Mouse (Mus musculus): ENCODE measurements at regions not wholly inside any gene's neighbourhood (a gene's known extent, or its start where the extent isn't known, plus 50 kb on each side); places are given as distances from the start of the nearest gene placed in this dataset.

DNA sequence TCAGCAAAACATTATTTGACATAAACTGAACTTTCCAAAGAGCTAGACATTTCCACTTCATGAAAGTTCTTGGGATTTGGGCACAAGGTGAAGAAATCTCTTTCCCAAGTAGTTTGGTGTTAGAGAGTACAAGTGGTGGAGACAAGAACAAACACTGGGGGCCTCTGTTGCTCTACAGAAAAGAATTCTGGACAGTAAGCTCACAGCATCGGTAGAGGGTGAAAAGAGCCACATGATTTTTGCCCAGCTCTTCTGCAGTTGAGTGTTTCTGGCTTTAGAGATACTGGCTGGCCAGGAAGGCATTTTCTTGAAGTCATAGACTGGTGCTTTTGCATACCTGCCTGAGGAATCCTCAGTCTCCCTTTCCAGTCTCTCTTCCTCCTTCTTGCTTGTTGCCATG lies 127.8 kb downstream of the Stk31 start:
- Histone ChIP-seq H3K9me3 (replicated peaks; ENCODE audit: insufficient read depth, low read length) (no peaks in the 10 kb centered on the region), H3K4me1 (ENCODE audit: control insufficient read depth in 1 of 2, insufficient read depth in 2 of 2, low read length in 2 of 2) (no peaks in the 10 kb centered on the region), H3K79me2 (ENCODE audit: control insufficient read depth, insufficient read depth, low read length, poor library complexity) (no peaks in the 10 kb centered on the region), H3K4me3 (ENCODE audit: control insufficient read depth in 1 of 2, insufficient read depth in 1 of 2, low read depth in 2 of 2, low read length in 2 of 2) (no peak overlapping the region), H3K27me3 (ENCODE audit: control insufficient read depth in 1 of 2, insufficient read depth in 2 of 2, low read length in 2 of 2) (no peaks in the 10 kb centered on the region), H3K36me3 (ENCODE audit: control insufficient read depth in 1 of 2, insufficient read depth in 2 of 2, low read length in 2 of 2) (no peaks in the 10 kb centered on the region), H3K9ac (ENCODE audit: control insufficient read depth, low read depth, low read length, poor library complexity, severe bottlenecking) (no peak overlapping the region), H3K27ac (ENCODE audit: control insufficient read depth, low read depth, low read length) (no peak overlapping the region)
- peak; percentile 4; the same call in 1 of the 2 replicates for TF ChIP-seq RAD21 (IDR thresholded peaks at IDR 0.05; ENCODE audit: low read depth, low read length)
- no peak for TF ChIP-seq ZMIZ1 (IDR thresholded peaks at IDR 0.05; ENCODE audit: low read depth, low read length)
- TF ChIP-seq CTCF (IDR thresholded peaks at IDR 0.05 in 2 of 3, conservative IDR thresholded peaks at IDR 0.05 in 1 of 3; ENCODE audit: control insufficient read depth in 1 of 3, insufficient read depth in 1 of 3, low read depth in 2 of 3, low read length in 3 of 3, poor library complexity in 1 of 3, severe bottlenecking in 1 of 3) = peak in 1 of 3 experiments; percentile 9; a peak in 1 of 6 replicates
- no peak for DNase-seq (ENCODE audit: low read depth, low spot score)

DNA sequence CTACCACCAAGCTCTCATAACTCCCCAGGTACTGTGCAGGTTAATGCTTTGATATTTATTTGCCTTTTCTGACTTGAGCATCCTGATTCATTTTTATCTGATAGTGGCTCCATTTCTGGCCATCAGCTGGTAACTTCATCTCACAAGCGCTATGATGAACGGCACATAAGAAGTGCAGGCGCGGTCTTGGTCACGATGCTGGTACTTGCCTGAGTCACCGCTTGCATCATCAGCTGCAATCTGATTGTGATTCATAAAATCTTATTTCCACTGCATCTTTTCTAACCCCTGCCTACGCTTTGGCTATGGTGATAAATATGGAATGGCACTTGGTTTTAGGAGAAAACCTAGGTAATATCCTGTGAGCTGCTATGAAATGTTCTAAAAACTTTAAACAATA lies 128.3 kb downstream of the Stk31 start:
- H3K27me3 ChIP-seq (ENCODE audit: control insufficient read depth in 1 of 2, insufficient read depth in 2 of 2, low read length in 2 of 2) = no peaks in the 10 kb centered on the region
- H3K79me2 ChIP-seq (ENCODE audit: control insufficient read depth, insufficient read depth, low read length, poor library complexity) = no peaks in the 10 kb centered on the region
- no peaks in the 10 kb centered on the region for H3K4me1 ChIP-seq (ENCODE audit: control insufficient read depth in 1 of 2, insufficient read depth in 2 of 2, low read length in 2 of 2)
- no peak overlapping the region for H3K4me3 ChIP-seq (ENCODE audit: control insufficient read depth in 1 of 2, insufficient read depth in 1 of 2, low read depth in 2 of 2, low read length in 2 of 2)
- H3K9me3 ChIP-seq (replicated peaks; ENCODE audit: insufficient read depth, low read length) = no peaks in the 10 kb centered on the region
- no peak for DNase-seq (ENCODE audit: low read depth, low spot score)
- no peaks in the 10 kb centered on the region for H3K36me3 ChIP-seq (ENCODE audit: control insufficient read depth in 1 of 2, insufficient read depth in 2 of 2, low read length in 2 of 2)
- H3K9ac ChIP-seq (ENCODE audit: control insufficient read depth, low read depth, low read length, poor library complexity, severe bottlenecking) = no peak overlapping the region
- H3K27ac ChIP-seq (ENCODE audit: control insufficient read depth, low read depth, low read length) = no peak overlapping the region
- TF ChIP-seq TCF12 (IDR thresholded peaks at IDR 0.05; ENCODE audit: low read depth, low read length) (no peak), SMC3 (IDR thresholded peaks at IDR 0.05; ENCODE audit: low read depth, low read length) (no peak), MYB (IDR thresholded peaks at IDR 0.05; ENCODE audit: low read depth, low read length) (no peak), ZNF384 (IDR thresholded peaks at IDR 0.05; ENCODE audit: low read depth, low read length) (no peak), MXI1 (IDR thresholded peaks at IDR 0.05; ENCODE audit: low read depth, low read length) (no peak), MAFK (IDR thresholded peaks at IDR 0.05; ENCODE audit: borderline replicate concordance, low read depth, low read length) (no peak), CHD1 (IDR thresholded peaks at IDR 0.05; ENCODE audit: low read depth, low read length) (no peak), TBP (IDR thresholded peaks at IDR 0.05; ENCODE audit: low read depth, low read length) (no peak), E2F4 (IDR thresholded peaks at IDR 0.05; ENCODE audit: borderline replicate concordance, low read depth, low read length) (no peak), EP300 (IDR thresholded peaks at IDR 0.05; ENCODE audit: low read depth in 1 of 2, low read length in 2 of 2) (no peak), NELFE (IDR thresholded peaks at IDR 0.05; ENCODE audit: low read depth, low read length) (no peak), UBTF (IDR thresholded peaks at IDR 0.05; ENCODE audit: borderline replicate concordance, insufficient read depth, low read depth, low read length) (no peak), RAD21 (IDR thresholded peaks at IDR 0.05; ENCODE audit: low read depth, low read length) (no peak), MAX (IDR thresholded peaks at IDR 0.05; ENCODE audit: low read length) (no peak), ELF1 (IDR thresholded peaks at IDR 0.05; ENCODE audit: low read depth, low read length) (no peak), ZMIZ1 (IDR thresholded peaks at IDR 0.05; ENCODE audit: low read depth, low read length) (no peak), HCFC1 (IDR thresholded peaks at IDR 0.05; ENCODE audit: low read depth, low read length) (no peak)

Data from MEL (cell line).